Mouse (Mus musculus): ENCODE results near the gene Ang. TPM values are rescaled to one million over a fixed set of nuclear protein-coding genes. Genes with fewer than 3 reads are reported as not detected.
A peak's percentile ranks its signal among the peaks of the same experiment; 100 is the strongest.

The Ang gene
- polyA plus RNA-seq, 1 experiment, result 5.1 TPM

- H3K36me3 ChIP-seq (ENCODE audit: control insufficient read depth, insufficient read depth, low read length), result no peaks in the 10 kb centered on the region
- DNase-seq, result peak; percentile 39
- no peaks in the 10 kb centered on the region for H3K4me1 ChIP-seq (ENCODE audit: control insufficient read depth, insufficient read depth, low read length)
- no peaks in the 10 kb centered on the region for H3K27me3 ChIP-seq (replicated peaks; ENCODE audit: control insufficient read depth, insufficient read depth, low read length)
- no peak overlapping the region for H3K4me3 ChIP-seq (ENCODE audit: insufficient read depth, low read depth, low read length)
- TF ChIP-seq POLR2A (IDR thresholded peaks at IDR 0.05; ENCODE audit: low read depth, low read length) (no peak), CTCF (conservative IDR thresholded peaks at IDR 0.05; ENCODE audit: insufficient read depth, insufficient read length, low read depth, low read length) (no peak)
- H3K27ac ChIP-seq (ENCODE audit: insufficient read depth, low read depth, low read length), result no peak overlapping the region
These were observed 15.6 kb downstream of the Ang start for GRCm38 (mm10) chr14:51106449-51106967.

- 63% methylated on average over 3 of the region's 3 CpGs for WGBS
- Histone ChIP-seq H3K4me1 (ENCODE audit: control insufficient read depth, insufficient read depth, low read length) (peaks cover 3% of the 10 kb centered on the region; the same call in 1 of the 2 replicates), H3K27ac (ENCODE audit: insufficient read depth, low read depth, low read length) (no peak overlapping the region), H3K27me3 (replicated peaks; ENCODE audit: control insufficient read depth, insufficient read depth, low read length) (no peaks in the 10 kb centered on the region), H3K4me3 (ENCODE audit: insufficient read depth, low read depth, low read length) (no peak overlapping the region), H3K36me3 (ENCODE audit: control insufficient read depth, insufficient read depth, low read length) (no peaks in the 10 kb centered on the region)
- no peak for DNase-seq
- TF ChIP-seq POLR2A (IDR thresholded peaks at IDR 0.05; ENCODE audit: low read depth, low read length) (no peak), CTCF (conservative IDR thresholded peaks at IDR 0.05; ENCODE audit: insufficient read depth, insufficient read length, low read depth, low read length) (no peak)
These were observed 21.0 kb downstream of the Ang start for GRCm38 (mm10) chr14:51111966-51112365.

GRCm38 (mm10) chr14:51113476-51113875, 22.5 kb downstream of the Ang start:
- Histone ChIP-seq H3K27me3 (replicated peaks; ENCODE audit: control insufficient read depth, insufficient read depth, low read length) (no peaks in the 10 kb centered on the region), H3K36me3 (ENCODE audit: control insufficient read depth, insufficient read depth, low read length) (no peaks in the 10 kb centered on the region), H3K27ac (ENCODE audit: insufficient read depth, low read depth, low read length) (no peak overlapping the region), H3K4me1 (ENCODE audit: control insufficient read depth, insufficient read depth, low read length) (peaks cover 3% of the 10 kb centered on the region; the same call in 1 of the 2 replicates), H3K4me3 (ENCODE audit: insufficient read depth, low read depth, low read length) (no peak overlapping the region)
- 45% methylated on average over 9 of the region's 9 CpGs for WGBS
- TF ChIP-seq CTCF (conservative IDR thresholded peaks at IDR 0.05; ENCODE audit: insufficient read depth, insufficient read length, low read depth, low read length), result no peak
- TF ChIP-seq POLR2A (IDR thresholded peaks at IDR 0.05; ENCODE audit: low read depth, low read length), result no peak
- DNase-seq, result no peak

GRCm38 (mm10) chr14:51113916-51114560, 23.1 kb downstream of the Ang start, which contains the start of gene Eddm3b:
TSS of gene Eddm3b (plus strand) at chr14:51114426.
- peak within 1 kb of the TSS; percentile 35; the same call in 1 of the 2 replicates for H3K27ac ChIP-seq (ENCODE audit: insufficient read depth, low read depth, low read length)
- H3K4me1 ChIP-seq (ENCODE audit: control insufficient read depth, insufficient read depth, low read length), result peaks cover 3% of the 10 kb centered on the region; the same call in 1 of the 2 replicates
- peak; percentile 39 for DNase-seq
- 22% methylated on average over 12 of the region's 12 CpGs for WGBS
- no peaks in the 10 kb centered on the region for H3K27me3 ChIP-seq (replicated peaks; ENCODE audit: control insufficient read depth, insufficient read depth, low read length)
- TF ChIP-seq CTCF (conservative IDR thresholded peaks at IDR 0.05; ENCODE audit: insufficient read depth, insufficient read length, low read depth, low read length) (no peak), POLR2A (IDR thresholded peaks at IDR 0.05; ENCODE audit: low read depth, low read length) (no peak)
- H3K4me3 ChIP-seq (ENCODE audit: insufficient read depth, low read depth, low read length), result no peak within 1 kb of the TSS
- H3K36me3 ChIP-seq (ENCODE audit: control insufficient read depth, insufficient read depth, low read length), result no peaks in the 10 kb centered on the region

- H3K36me3 ChIP-seq (ENCODE audit: control insufficient read depth, insufficient read depth, low read length), result no peaks in the 10 kb centered on the region
- TF ChIP-seq CTCF (conservative IDR thresholded peaks at IDR 0.05; ENCODE audit: insufficient read depth, insufficient read length, low read depth, low read length), result no peak
- no peak for TF ChIP-seq POLR2A (IDR thresholded peaks at IDR 0.05; ENCODE audit: low read depth, low read length)
- no peak overlapping the region for H3K27ac ChIP-seq (ENCODE audit: insufficient read depth, low read depth, low read length)
- no peak for DNase-seq
- H3K4me3 ChIP-seq (ENCODE audit: insufficient read depth, low read depth, low read length), result no peak overlapping the region
- H3K27me3 ChIP-seq (replicated peaks; ENCODE audit: control insufficient read depth, insufficient read depth, low read length), result no peaks in the 10 kb centered on the region
- WGBS, result 83% methylated on average over 6 of the region's 6 CpGs
- no peaks in the 10 kb centered on the region for H3K4me1 ChIP-seq (ENCODE audit: control insufficient read depth, insufficient read depth, low read length)
These were observed 34.7 kb downstream of the Ang start for GRCm38 (mm10) chr14:51125684-51126083.

- Histone ChIP-seq H3K4me1 (ENCODE audit: control insufficient read depth, insufficient read depth, low read length) (no peaks in the 10 kb centered on the region), H3K27ac (ENCODE audit: insufficient read depth, low read depth, low read length) (no peak overlapping the region), H3K4me3 (ENCODE audit: insufficient read depth, low read depth, low read length) (no peak overlapping the region), H3K27me3 (replicated peaks; ENCODE audit: control insufficient read depth, insufficient read depth, low read length) (no peaks in the 10 kb centered on the region), H3K36me3 (ENCODE audit: control insufficient read depth, insufficient read depth, low read length) (no peaks in the 10 kb centered on the region)
- TF ChIP-seq POLR2A (IDR thresholded peaks at IDR 0.05; ENCODE audit: low read depth, low read length) (no peak), CTCF (conservative IDR thresholded peaks at IDR 0.05; ENCODE audit: insufficient read depth, insufficient read length, low read depth, low read length) (no peak)
- DNase-seq, result no peak
- 68% methylated on average over 2 of the region's 2 CpGs for WGBS
These were observed 36.8 kb downstream of the Ang start for GRCm38 (mm10) chr14:51127648-51128258.

Data from kidney, adult 2 months (tissue).